ENCODE assay signal across 20 mouse cellular contexts in the genomic region with DNA sequence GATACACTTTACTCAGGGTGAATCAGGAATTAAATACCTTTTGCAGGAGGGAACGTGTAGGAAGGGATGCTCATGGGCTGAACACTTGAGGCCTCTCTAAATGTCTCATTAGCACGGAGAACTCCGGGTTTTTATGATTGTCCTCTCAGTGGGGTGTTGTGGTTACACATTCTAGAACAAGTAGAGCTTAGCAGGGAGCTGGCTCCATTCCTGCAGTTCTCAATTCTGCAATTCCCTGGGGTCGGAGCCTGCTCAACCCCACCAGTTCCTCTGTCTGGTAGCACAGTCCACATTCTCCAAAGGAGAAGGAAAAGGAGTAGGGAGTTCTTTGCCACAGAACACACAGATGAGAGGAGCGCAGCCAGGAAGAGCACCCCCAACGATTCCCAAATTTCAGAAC.
"Had no signal": no experiment of that assay in that cellular context is flagged by ENCODE, and none has a peak within 500 bp of the region (broad histone marks: within the 10 kb centered on the region; RNA-seq: fewer than 3 reads in every experiment).

No protein-coding gene starts in this region.

- H3K4me1 ChIP-seq: limb, embryonic 12.5 days; limb, embryonic 15.5 days; stomach, embryonic 15.5 days had no signal

- ATAC-seq: liver, postnatal 0 days; lung, postnatal 0 days; midbrain, embryonic 15.5 days had no signal

- H3K27me3 ChIP-seq: limb, embryonic 12.5 days; limb, embryonic 15.5 days; midbrain, embryonic 15.5 days; stomach, embryonic 15.5 days had no signal

- H3K9me3 ChIP-seq: limb, embryonic 12.5 days; limb, embryonic 15.5 days; midbrain, embryonic 15.5 days; stomach, embryonic 15.5 days had no signal

- H3K27ac ChIP-seq: kidney, postnatal 0 days; limb, embryonic 12.5 days; limb, embryonic 15.5 days; liver, embryonic 14.5 days; macrophage; midbrain, embryonic 15.5 days; stomach, embryonic 15.5 days had no signal

- DNase-seq: kidney, adult 18-20 months; kidney, adult 9 months; kidney, postnatal 36 days; left cerebral cortex, postnatal 4 days; liver, postnatal 0 days; lung, embryonic 14.5 days; right cerebral cortex, postnatal 14 days; right cerebral cortex, postnatal 4 days; spleen, adult 18-20 months; thymus, postnatal 25 days had no signal

- H3K4me3 ChIP-seq: limb, embryonic 12.5 days; limb, embryonic 15.5 days; midbrain, embryonic 15.5 days; myocyte; stomach, embryonic 15.5 days had no signal

- H3K36me3 ChIP-seq: limb, embryonic 12.5 days; limb, embryonic 15.5 days; midbrain, embryonic 15.5 days; stomach, embryonic 15.5 days had no signal

- H3K9ac ChIP-seq: limb, embryonic 12.5 days; limb, embryonic 15.5 days; liver, embryonic 14.5 days; liver, postnatal 0 days; lung, embryonic 14.5 days; midbrain, embryonic 15.5 days; stomach, embryonic 15.5 days had no signal

- H3K4me2 ChIP-seq: limb, embryonic 12.5 days; limb, embryonic 15.5 days; liver, embryonic 11.5 days; lung, embryonic 14.5 days; midbrain, embryonic 15.5 days; stomach, embryonic 15.5 days had no signal
